Mouse (Mus musculus): ENCODE data around the gene Olfr618.
"Not testable (repeated sequence)": the region's sequence is repeated elsewhere in the genome, so short reads cannot be mapped to it uniquely, and the experiment has no call there.

Olfr618 gene

DNA sequence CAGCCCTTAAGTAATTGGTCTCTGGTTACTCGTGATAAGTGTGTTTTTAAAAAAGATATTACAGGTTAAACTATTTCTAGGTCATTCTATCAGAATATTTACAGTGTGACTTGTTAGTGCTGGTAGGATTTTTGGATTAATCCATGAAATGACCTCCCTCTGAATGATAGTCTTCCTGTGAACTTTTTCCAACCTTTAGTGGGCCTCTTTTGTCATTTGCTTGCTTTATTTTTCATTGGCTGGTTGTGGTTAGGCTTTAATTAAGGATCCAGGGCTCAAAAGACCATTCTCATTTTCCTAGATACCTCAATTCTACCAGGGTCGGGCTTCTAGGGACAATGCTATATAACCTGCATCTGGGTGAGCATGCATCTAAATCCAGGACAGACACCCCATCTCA is at the start of gene Olfr618:
Gene Olfr618, plus strand, starts transcription at position 301 of the 400 bp plus-strand sequence.
- no peak for DNase-seq

DNA sequence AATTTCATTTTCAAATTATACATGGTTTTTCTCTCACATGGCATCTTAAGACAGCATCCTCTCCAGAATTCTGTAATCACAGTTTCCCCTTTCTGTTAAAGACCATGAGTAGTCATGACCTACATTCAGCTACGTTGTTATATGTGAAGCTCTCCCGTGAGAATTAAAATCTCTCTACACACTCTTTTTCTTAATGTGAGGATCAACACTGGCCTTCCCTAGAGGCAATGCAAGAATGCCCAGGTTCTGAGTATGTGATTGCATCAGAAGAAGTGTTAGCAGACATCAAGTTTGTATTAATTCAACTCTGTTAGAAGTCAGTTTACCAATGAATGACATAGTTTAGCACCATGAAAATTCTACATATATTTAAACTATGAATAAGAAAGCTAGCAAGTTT is 47.3 kb upstream of the Olfr618 start, which contains the start of gene Olfr612:
Gene Olfr612, minus strand, starts transcription at position 101 of the 400 bp plus-strand sequence.
- DNase-seq: not testable (repeated sequence)

DNA sequence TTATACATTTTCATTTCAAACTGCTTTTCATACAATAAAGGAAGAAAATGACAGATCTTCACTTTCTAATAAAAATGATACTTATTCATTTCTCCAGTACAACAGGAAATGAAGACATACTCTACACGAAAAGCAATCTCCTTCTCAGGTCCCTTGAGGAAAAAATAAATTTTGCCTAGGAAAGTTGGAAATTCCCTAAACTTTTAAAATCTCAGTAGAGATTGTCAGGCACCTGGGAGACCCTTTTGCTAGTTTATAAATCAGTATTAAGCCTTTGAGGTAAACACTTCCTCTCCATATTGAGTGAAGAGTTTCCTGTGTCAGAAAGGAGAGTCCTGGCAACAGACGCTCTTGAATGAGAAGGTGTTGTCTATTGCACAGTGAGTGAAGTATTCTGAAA is 42.1 kb upstream of the Olfr618 start, which contains the start of gene Olfr613:
Gene Olfr613, plus strand, starts transcription at position 301 of the 400 bp plus-strand sequence.
- DNase-seq: no peak

DNA sequence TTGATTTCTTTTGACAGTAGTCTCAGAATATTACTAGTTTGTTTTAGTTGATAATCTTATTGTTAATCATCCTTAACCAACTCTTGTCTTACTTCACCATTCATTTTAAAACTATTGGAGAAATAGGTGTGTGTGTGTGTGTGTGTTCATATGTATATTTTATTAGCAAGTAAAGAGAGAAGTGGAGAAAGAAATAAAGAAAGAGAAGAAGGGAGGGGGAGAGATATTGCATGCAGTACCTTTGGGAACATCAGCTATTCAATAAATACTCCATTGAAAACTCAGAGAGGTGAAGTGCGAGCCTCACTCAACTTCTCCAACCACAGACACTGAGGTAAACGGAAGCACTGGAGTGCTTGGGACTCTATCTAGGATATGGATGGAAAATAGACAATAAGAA is 34.1 kb upstream of the Olfr618 start, which contains the start of gene Olfr615:
Gene Olfr615, plus strand, starts transcription at position 301 of the 400 bp plus-strand sequence.
- DNase-seq: no peak

DNA sequence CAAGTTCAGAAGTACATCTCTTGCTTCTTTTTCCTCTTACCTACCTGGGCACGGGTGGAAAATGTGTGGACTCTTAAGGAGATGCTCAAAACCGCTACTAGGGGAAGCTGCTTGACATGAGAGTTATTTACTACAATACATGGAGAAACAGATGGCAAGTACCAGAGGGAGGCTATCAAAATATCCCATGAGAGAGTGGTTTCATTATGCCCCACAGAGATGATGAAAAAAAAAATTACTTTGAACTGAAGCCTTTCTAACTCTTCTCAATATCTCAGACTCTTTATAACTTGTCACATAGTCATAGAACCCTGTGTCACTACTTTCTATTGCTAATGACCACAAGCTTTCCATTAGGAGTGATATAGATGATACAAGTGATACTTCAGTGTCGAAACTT is 20.9 kb upstream of the Olfr618 start, which contains the start of gene Olfr616:
Gene Olfr616, minus strand, starts transcription at position 101 of the 400 bp plus-strand sequence.
- DNase-seq: no peak

DNA sequence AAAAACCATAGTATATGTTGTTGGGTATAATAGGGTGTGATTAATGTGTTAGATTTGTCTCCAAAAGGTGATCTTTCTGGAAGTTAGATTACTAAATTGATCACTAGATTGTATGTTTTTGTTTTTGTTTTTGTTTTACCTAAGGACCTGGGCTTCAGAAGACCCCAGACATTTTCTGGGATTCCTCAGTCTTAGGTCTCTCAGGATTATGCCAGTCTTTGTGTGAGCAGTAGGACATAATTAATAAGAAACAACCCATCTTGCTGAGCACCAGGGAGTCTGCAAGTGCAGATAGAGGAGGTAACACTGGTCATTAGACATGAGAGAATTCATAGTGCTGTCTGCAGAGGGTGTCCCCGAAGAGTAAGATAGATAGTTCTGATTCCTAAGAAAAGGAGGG is 17.1 kb upstream of the Olfr618 start, which contains the start of gene Olfr617:
Gene Olfr617, plus strand, starts transcription at position 301 of the 400 bp plus-strand sequence.
- DNase-seq: no peak

DNA sequence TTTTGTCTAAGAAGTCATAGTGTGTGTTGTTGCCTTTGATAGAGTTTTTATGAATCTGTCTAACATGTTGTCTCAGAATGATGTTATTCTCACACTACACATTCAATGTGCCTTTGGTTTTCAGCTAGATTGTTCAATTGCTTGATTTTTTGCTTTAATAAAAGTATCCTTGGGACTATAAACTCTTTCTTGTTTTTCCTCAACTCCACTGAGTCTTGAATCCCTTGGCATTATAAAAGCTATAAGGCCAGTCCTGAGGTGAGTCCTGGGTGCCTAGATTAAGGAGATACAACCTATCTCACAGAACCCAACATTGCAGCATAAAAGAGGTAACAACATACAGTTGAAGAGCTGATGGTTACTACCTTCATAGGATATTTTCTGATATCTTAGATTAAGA is 10.4 kb downstream of the Olfr618 start, which contains the start of gene Olfr619:
Gene Olfr619, plus strand, starts transcription at position 301 of the 400 bp plus-strand sequence.
- DNase-seq: no peak

DNA sequence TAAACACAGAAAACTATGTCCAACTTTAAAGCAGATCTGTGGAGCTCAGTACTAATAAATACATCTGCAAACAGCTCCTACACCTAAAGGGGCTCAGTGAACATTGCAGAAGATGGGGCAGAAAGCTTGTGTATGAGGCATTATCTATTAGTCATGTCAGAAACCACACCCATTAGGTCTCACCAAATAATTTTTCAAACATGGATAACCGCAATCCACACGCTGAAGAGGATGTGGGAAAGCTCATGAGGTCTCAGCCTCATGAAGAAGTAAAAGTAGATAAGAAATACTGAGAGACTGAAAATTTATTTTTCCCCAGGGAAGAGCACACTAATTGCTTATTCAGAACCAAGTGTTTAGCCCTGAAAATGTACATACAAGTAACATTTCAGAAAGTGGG is 17.5 kb downstream of the Olfr618 start:
- DNase-seq: no peak

DNA sequence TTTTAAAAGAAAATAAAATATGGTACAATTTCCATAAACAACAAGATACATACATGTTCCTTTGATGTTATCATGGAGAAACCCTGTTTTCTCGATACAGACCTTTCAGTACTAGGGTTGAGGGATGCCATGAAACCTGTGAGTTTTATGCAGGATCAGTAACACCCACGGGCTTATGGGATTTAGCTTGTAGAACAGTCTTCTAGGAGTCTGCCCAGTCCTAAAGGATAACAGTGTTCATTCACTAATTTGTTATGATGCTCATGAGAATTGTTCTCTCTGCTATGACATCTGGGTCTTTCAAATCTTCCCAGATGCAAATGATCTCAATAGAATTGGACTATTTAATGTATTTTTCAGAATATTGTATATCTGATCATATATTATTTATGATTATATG is 22.5 kb downstream of the Olfr618 start, which contains the start of gene Olfr620:
Gene Olfr620, minus strand, starts transcription at position 101 of the 400 bp plus-strand sequence.
- no peak for DNase-seq

DNA sequence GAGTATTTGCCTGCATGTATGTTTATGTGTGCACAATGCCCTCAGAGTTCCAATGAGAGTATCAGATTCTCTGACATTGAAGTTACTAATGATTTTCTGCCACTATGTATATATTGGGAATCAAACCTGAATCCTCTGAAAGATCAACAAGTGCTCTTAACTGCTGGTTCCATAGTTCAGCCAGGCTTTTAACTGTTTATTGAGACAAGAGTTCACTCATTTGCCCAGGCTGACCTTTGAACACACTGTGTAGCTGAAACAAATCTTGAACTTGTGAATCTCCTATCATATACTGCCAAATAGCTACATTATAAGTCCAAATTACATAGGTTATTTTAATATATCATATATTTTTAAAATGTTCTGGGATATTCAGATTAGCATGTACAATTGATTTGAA is 46.9 kb downstream of the Olfr618 start:
- DNase-seq: no peak

DNA sequence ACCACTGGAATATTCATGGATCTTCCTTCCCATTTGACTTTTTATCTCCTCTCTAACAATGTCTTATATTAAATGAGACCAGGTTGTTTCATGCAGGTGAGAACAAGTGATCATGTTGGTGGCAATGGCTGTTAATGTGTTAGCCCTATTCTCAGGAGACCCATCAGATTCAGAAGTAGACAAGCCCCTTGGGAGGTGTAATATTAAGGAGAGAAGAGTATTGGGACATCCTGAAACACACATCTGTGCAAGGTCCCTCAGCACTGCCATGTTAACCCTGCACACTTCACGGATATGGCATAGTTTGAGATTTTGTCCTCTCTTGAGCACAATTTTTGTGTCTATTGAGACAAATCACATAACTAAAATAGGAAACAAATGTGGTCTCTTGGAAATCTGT is 52.7 kb downstream of the Olfr618 start, which contains the start of gene Olfr622:
Gene Olfr622, minus strand, starts transcription at position 101 of the 400 bp plus-strand sequence.
- DNase-seq: no peak

DNA sequence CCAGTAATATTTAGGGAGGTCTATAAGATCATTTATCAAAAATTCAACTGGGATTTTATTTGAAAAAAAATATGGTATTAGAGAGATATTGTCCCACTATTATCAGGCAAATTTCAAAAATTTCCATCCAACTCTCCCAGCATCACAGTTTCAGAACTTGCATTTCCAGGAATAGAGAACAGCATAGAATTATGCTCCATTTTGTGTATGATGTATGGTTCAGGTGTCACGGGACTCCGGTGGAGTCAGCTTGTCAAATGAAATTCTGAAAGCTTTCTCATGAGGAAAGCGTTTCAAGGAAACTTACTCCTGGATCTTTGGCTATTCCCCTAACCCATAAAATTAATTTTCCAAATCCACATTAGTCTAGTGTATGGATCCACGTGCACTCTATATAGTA is 54.2 kb downstream of the Olfr618 start:
- no peak for DNase-seq

All from heart, adult 11 months (tissue).